Mouse (Mus musculus) heart, postnatal 0 days (tissue): ENCODE measurements around the gene Ubqln4. TPM values are rescaled to one million over a fixed set of nuclear protein-coding genes. Genes with fewer than 3 reads are reported as not detected.

Source experiments
- ATAC-seq: fragments of 200-750 bp; cut with Nextera tagmentation; 2 replicates; pipeline ENCODE4 v1.8.0; 2017; ENCODE audit warnings: low read depth, moderate number of reproducible peaks, moderate library complexity; ENCODE audit not compliant: insufficient read depth
- DNase-seq: peaks from one replicate; pipeline ENCODE4 v3.0.0-alpha.2; 2016; ENCODE audit warnings: low spot score
- H3K27ac ChIP-seq: fragments of 300-500 bp; sonication (generic); 2 replicates; pipeline ENCODE4 v1.5.1; 2014; ENCODE audit warnings: low read depth, mild to moderate bottlenecking
- H3K27me3 ChIP-seq: fragments of 300-500 bp; sonication (generic); 2 replicates; pipeline ENCODE4 v1.6.1; 2014; ENCODE audit warnings: low read length, mixed read lengths; ENCODE audit not compliant: control insufficient read depth, insufficient read depth
- H3K36me3 ChIP-seq: fragments of 300-500 bp; sonication (generic); replicated peaks from 2 replicates; pipeline ENCODE4 v1.6.1; 2014; ENCODE audit warnings: low read length, mixed read lengths; ENCODE audit not compliant: control insufficient read depth, insufficient read depth
- H3K4me1 ChIP-seq: fragments of 300-500 bp; sonication (generic); 2 replicates; pipeline ENCODE4 v1.6.1; 2014; ENCODE audit warnings: antibody characterized with exemption; ENCODE audit not compliant: control insufficient read depth, insufficient read depth
- H3K4me2 ChIP-seq: fragments of 300-500 bp; sonication (generic); 2 replicates; pipeline ENCODE4 v1.6.1; 2014; ENCODE audit warnings: low read depth, mild to moderate bottlenecking, low read length, moderate library complexity
- H3K4me3 ChIP-seq: fragments of 300-500 bp; sonication (generic); 2 replicates; pipeline ENCODE4 v1.5.1; 2014; ENCODE audit warnings: low read depth, low read length
- H3K9ac ChIP-seq: fragments of 300-500 bp; sonication (generic); replicated peaks from 2 replicates; pipeline ENCODE4 v1.6.1; 2014; ENCODE audit warnings: low read depth, low read length, mixed read lengths
- H3K9me3 ChIP-seq: fragments of 300-500 bp; sonication (generic); replicated peaks from 2 replicates; pipeline ENCODE4 v1.6.1; 2016; ENCODE audit warnings: low read length; ENCODE audit not compliant: control insufficient read depth
- CTCF ChIP-seq: IDR thresholded peaks from 2 replicates; pipeline ENCODE4 v1.5.1; 2016; ENCODE audit warnings: antibody characterized with exemption, control low read depth, low read depth
- EP300 ChIP-seq: IDR thresholded peaks from 2 replicates; pipeline ENCODE4 v1.6.1; 2016; ENCODE audit warnings: antibody characterized with exemption, low read depth
- WGBS: fragments of 180-500 bp; shearing (Covaris S2); extraction: QIAGEN DNeasy Blood & Tissue Kit; methylation state at CpG from one replicate; pipeline ENCODE4 v1.1.7; 2014; 5-methylcytosine and 5-hydroxymethylcytosine counted together
- polyA plus RNA-seq: library from polyadenylated mRNA; unstranded; fragments of >200 nt; fragmentation: Nextera tagmentation; extraction: Ambion mirVana; gene quantifications from 2 replicates; pipeline ENCODE4 v1.2.1, GENCODE M21; 2015
- total RNA-seq: library from RNA; depleted of rRNA; stranded (reverse); fragments of >200 nt; gene quantifications from 2 replicates; pipeline ENCODE4 v1.2.3, GENCODE M21; 2014; ENCODE audit warnings: low replicate concordance

Ubqln4 gene
- total and polyA plus RNA-seq, 2 experiments from 2014 or later = 18.3 to 82.4 TPM

- peaks cover 14% of the 10 kb centered on the region for H3K4me1 ChIP-seq
- 90% methylated on average over 4 of the region's 4 CpGs for WGBS
- DNase-seq = no peak
- H3K9ac ChIP-seq = no peak overlapping the region
- H3K27me3 ChIP-seq = no peaks in the 10 kb centered on the region
- TF ChIP-seq EP300 (no peak), CTCF (no peak)
- H3K4me2 ChIP-seq = no peak overlapping the region
- H3K27ac ChIP-seq = no peak overlapping the region
- H3K9me3 ChIP-seq = no peaks in the 10 kb centered on the region
- ATAC-seq = no peak
- H3K4me3 ChIP-seq = no peak overlapping the region
- H3K36me3 ChIP-seq = no peaks in the 10 kb centered on the region
Measured at GRCm38 (mm10) chr3:88518411-88518810, 35.1 kb upstream of the Ubqln4 start.

GRCm38 (mm10) chr3:88520078-88520477, 33.5 kb upstream of the Ubqln4 start:
- Histone ChIP-seq H3K4me1 (peaks cover 10% of the 10 kb centered on the region; the same call in 1 of the 2 replicates), H3K27ac (no peak overlapping the region), H3K9ac (no peak overlapping the region), H3K9me3 (no peaks in the 10 kb centered on the region), H3K36me3 (no peaks in the 10 kb centered on the region; the same call in 1 of the 2 replicates), H3K4me3 (no peak overlapping the region), H3K27me3 (no peaks in the 10 kb centered on the region), H3K4me2 (no peak overlapping the region)
- WGBS = 78% methylated on average over 2 of the region's 2 CpGs
- DNase-seq = no peak
- ATAC-seq = no peak
- no peak for TF ChIP-seq CTCF
- no peak for TF ChIP-seq EP300

GRCm38 (mm10) chr3:88521156-88521555, 32.4 kb upstream of the Ubqln4 start:
- no peak for ATAC-seq
- H3K4me1 ChIP-seq = no peaks in the 10 kb centered on the region
- H3K27me3 ChIP-seq = no peaks in the 10 kb centered on the region
- no peak overlapping the region for H3K27ac ChIP-seq
- H3K4me3 ChIP-seq = no peak overlapping the region
- no peak for TF ChIP-seq EP300
- TF ChIP-seq CTCF = no peak
- no peak overlapping the region for H3K4me2 ChIP-seq
- H3K36me3 ChIP-seq = no peaks in the 10 kb centered on the region; the same call in 1 of the 2 replicates
- DNase-seq = no peak
- no peaks in the 10 kb centered on the region for H3K9me3 ChIP-seq
- WGBS = 87% methylated on average over 6 of the region's 6 CpGs
- H3K9ac ChIP-seq = no peak overlapping the region

GRCm38 (mm10) chr3:88521803-88522331, 31.7 kb upstream of the Ubqln4 start:
- peak; percentile 92 for TF ChIP-seq CTCF
- TF ChIP-seq EP300 = no peak
- H3K9ac ChIP-seq = no peak overlapping the region
- peak; percentile 45 for ATAC-seq

GRCm38 (mm10) chr3:88523027-88523426, 30.5 kb upstream of the Ubqln4 start:
- TF ChIP-seq EP300 (no peak), CTCF (no peak)
- H3K27me3 ChIP-seq = no peaks in the 10 kb centered on the region
- H3K4me3 ChIP-seq = no peak overlapping the region
- no peak overlapping the region for H3K27ac ChIP-seq
- ATAC-seq = no peak
- H3K4me1 ChIP-seq = peaks cover 10% of the 10 kb centered on the region; the same call in 1 of the 2 replicates
- DNase-seq = no peak
- no peak overlapping the region for H3K9ac ChIP-seq
- no peaks in the 10 kb centered on the region for H3K9me3 ChIP-seq
- no peaks in the 10 kb centered on the region; the same call in 1 of the 2 replicates for H3K36me3 ChIP-seq
- WGBS = 75% methylated on average over 8 of the region's 8 CpGs
- H3K4me2 ChIP-seq = no peak overlapping the region

More at GRCm38 (mm10) chr3:88521803-88522331, 31.7 kb upstream of the Ubqln4 start:
- Histone ChIP-seq H3K27me3 (no peaks in the 10 kb centered on the region), H3K9me3 (no peaks in the 10 kb centered on the region), H3K27ac (no peak overlapping the region), H3K4me2 (no peak overlapping the region), H3K36me3 (no peaks in the 10 kb centered on the region; the same call in 1 of the 2 replicates), H3K4me3 (no peak overlapping the region), H3K4me1 (peaks cover 3% of the 10 kb centered on the region; the same call in 1 of the 2 replicates)
- WGBS = 25% methylated on average over 9 of the region's 9 CpGs
- DNase-seq = peak; percentile 82

- H3K4me3 ChIP-seq = no peak overlapping the region
- no peaks in the 10 kb centered on the region; the same call in 1 of the 2 replicates for H3K36me3 ChIP-seq
- no peak overlapping the region for H3K9ac ChIP-seq
- DNase-seq = no peak
- no peak overlapping the region for H3K4me2 ChIP-seq
- ATAC-seq = no peak
- TF ChIP-seq CTCF (no peak), EP300 (no peak)
- no peaks in the 10 kb centered on the region for H3K9me3 ChIP-seq
- H3K4me1 ChIP-seq = peaks cover 21% of the 10 kb centered on the region
- no peaks in the 10 kb centered on the region for H3K27me3 ChIP-seq
- WGBS = 88% methylated on average over 5 of the region's 5 CpGs
- no peak overlapping the region for H3K27ac ChIP-seq
Measured at GRCm38 (mm10) chr3:88525021-88525420, 28.5 kb upstream of the Ubqln4 start.
